Mouse (Mus musculus) ovary, postnatal 14 days (tissue): ENCODE data around the gene Ahsg.
"Not testable (repeated sequence)": the region's sequence is repeated elsewhere in the genome, so short reads cannot be mapped to it uniquely, and the experiment has no call there.

Source experiments
- DNase-seq: peaks from one replicate; pipeline ENCODE4 v3.0.0; 2022; ENCODE audit warnings: low spot score

Gene Ahsg

GRCm38 (mm10) chr16:22939120-22939695 is 48.1 kb downstream of the Ahsg start:
- no peak for DNase-seq

GRCm38 (mm10) chr16:22941825-22942476 is 50.9 kb downstream of the Ahsg start:
- DNase-seq: not testable (repeated sequence)

GRCm38 (mm10) chr16:22947371-22947770 is 56.3 kb downstream of the Ahsg start:
- no peak for DNase-seq
